ENCODE assay signal across 9 mouse cellular contexts in the genomic region with DNA sequence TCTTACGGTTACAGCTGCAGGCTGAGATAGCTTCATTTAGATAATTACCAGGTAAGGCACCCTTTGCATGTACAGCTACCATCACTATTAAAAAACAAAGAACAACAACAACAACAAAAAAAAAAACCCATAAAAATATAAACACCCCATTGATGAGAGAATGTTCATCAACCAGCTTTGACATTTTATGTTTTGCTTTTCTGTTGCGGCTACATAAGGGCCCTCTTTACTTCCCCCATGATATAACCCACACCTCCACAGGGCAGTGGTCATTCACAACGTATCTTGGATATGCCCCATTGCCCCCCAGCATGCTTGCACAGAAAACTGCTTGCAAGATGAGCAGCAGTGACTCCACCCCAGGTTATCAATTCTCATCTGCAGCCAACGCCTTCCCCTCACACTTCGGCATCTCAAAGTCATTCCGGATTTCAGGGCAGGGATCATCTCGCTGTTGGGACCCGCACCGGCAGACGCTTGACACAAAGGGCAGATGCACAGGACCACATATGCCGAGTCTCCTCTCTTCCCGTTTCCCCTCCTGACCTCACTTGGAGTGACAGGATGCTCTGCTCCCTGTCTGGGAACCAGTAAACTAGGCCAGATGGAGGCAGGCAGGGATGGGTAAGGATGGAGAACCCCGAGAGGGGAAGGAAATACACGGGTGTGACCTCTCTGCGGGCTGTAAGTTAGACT.
DNase-seq lines count a peak whose midpoint lies in the region; ATAC-seq and TF ChIP-seq lines count a peak whose summit lies in the region.
"Had no signal": no experiment of that assay in that cellular context is flagged by ENCODE, and none has a peak within 500 bp of the region (broad histone marks: within the 10 kb centered on the region; RNA-seq: fewer than 3 reads in every experiment).

No protein-coding gene starts in this region.

- H3K27ac ChIP-seq in heart, embryonic 15.5 days = no peak overlapping the region
- 0 out of 2 replicates have a peak overlapping the region, but pooled peaks have one; percentile 48 for H3K27ac ChIP-seq in cortical plate, adult 2 months (ENCODE audit: insufficient read depth, low read length)
- H3K27ac ChIP-seq in hindbrain, embryonic 13.5 days = peak overlapping the region; percentile 76
- H3K27ac ChIP-seq in midbrain, embryonic 13.5 days = peak overlapping the region; percentile 62
- H3K27ac ChIP-seq: gastrocnemius, adult 2 months had no signal

- no peak overlapping the region for H3K4me3 ChIP-seq in heart, embryonic 15.5 days
- peak overlapping the region; percentile 50 for H3K4me3 ChIP-seq in cortical plate, adult 2 months (ENCODE audit: insufficient read depth, low read length)
- peak overlapping the region; percentile 43 for H3K4me3 ChIP-seq in hindbrain, embryonic 13.5 days
- H3K4me3 ChIP-seq in midbrain, embryonic 13.5 days (replicated peaks) = peak overlapping the region; percentile 34
- H3K4me3 ChIP-seq: gastrocnemius, adult 2 months had no signal

- H3K4me1 ChIP-seq in heart, embryonic 15.5 days (replicated peaks) = peaks cover 16% of the 10 kb centered on the region
- H3K4me1 ChIP-seq in cortical plate, adult 2 months (ENCODE audit: control insufficient read depth, insufficient read depth, low read length) = no peaks in the 10 kb centered on the region
- H3K4me1 ChIP-seq in hindbrain, embryonic 13.5 days (replicated peaks) = peaks cover 55% of the 10 kb centered on the region
- peaks cover 56% of the 10 kb centered on the region for H3K4me1 ChIP-seq in midbrain, embryonic 13.5 days (replicated peaks)

- H3K9me3 ChIP-seq in heart, embryonic 15.5 days (replicated peaks) = no peaks in the 10 kb centered on the region
- no peaks in the 10 kb centered on the region for H3K9me3 ChIP-seq in hindbrain, embryonic 13.5 days
- H3K9me3 ChIP-seq in midbrain, embryonic 13.5 days = no peaks in the 10 kb centered on the region

- H3K9ac ChIP-seq in heart, embryonic 15.5 days = no peak overlapping the region
- peak overlapping the region; percentile 73 for H3K9ac ChIP-seq in hindbrain, embryonic 13.5 days
- peak overlapping the region; percentile 62 for H3K9ac ChIP-seq in midbrain, embryonic 13.5 days (replicated peaks)

- no peak for DNase-seq in heart, adult 18-20 months
- DNase-seq in lung, adult 18-20 months = no peak
- DNase-seq in frontal cortex, postnatal 36 days (ENCODE audit: low spot score in 2 of 2) = no peak
- DNase-seq: gastrocnemius, adult 2 months had no signal

- WGBS in heart, embryonic 15.5 days = 49% methylated on average over 15 of the region's 15 CpGs
- 24% methylated on average over 15 of the region's 15 CpGs for WGBS in hindbrain, embryonic 13.5 days
- 39% methylated on average over 15 of the region's 15 CpGs for WGBS in midbrain, embryonic 13.5 days

- ATAC-seq in heart, embryonic 15.5 days (replicated peaks; ENCODE audit: insufficient number of reproducible peaks, insufficient read depth, low FRiP score, low read depth) = 0 out of 2 replicates have a peak, but pooled peaks have one; percentile 27
- ATAC-seq in hindbrain, embryonic 13.5 days (ENCODE audit: low FRiP score) = no peak
- no peak for ATAC-seq in midbrain, embryonic 13.5 days
- no peak for ATAC-seq in megakaryocyte progenitor cell, adult 5-6 weeks (replicated peaks; ENCODE audit: poor library complexity)

- no peaks in the 10 kb centered on the region for H3K36me3 ChIP-seq in heart, embryonic 15.5 days
- H3K36me3 ChIP-seq in hindbrain, embryonic 13.5 days = no peaks in the 10 kb centered on the region
- no peaks in the 10 kb centered on the region for H3K36me3 ChIP-seq in midbrain, embryonic 13.5 days

- no peak for TF ChIP-seq CTCF in cortical plate, adult 2 months (IDR thresholded peaks at IDR 0.05; ENCODE audit: extremely low read depth, insufficient read depth, low read length)

- TF ChIP-seq POLR2A in cortical plate, adult 2 months (IDR thresholded peaks at IDR 0.05; ENCODE audit: extremely low read depth, insufficient read depth, low read length) = no peak

- H3K27me3 ChIP-seq in heart, embryonic 15.5 days = peaks cover 12% of the 10 kb centered on the region
- H3K27me3 ChIP-seq in hindbrain, embryonic 13.5 days = peaks cover 14% of the 10 kb centered on the region
- H3K27me3 ChIP-seq in midbrain, embryonic 13.5 days = no peaks in the 10 kb centered on the region

- no peak overlapping the region for H3K4me2 ChIP-seq in heart, embryonic 15.5 days
- peak overlapping the region; percentile 64 for H3K4me2 ChIP-seq in hindbrain, embryonic 13.5 days
- peak overlapping the region; percentile 53 for H3K4me2 ChIP-seq in midbrain, embryonic 13.5 days (replicated peaks)
